Mouse (Mus musculus): ENCODE measurements around the gene Soat2.
"Not testable (repeated sequence)": the region's sequence is repeated elsewhere in the genome, so short reads cannot be mapped to it uniquely, and the experiment has no call there.

Soat2 gene

GRCm38 (mm10) chr15:102147674-102148402, 2.5 kb upstream of the Soat2 start:
- DNase-seq (ENCODE audit: low read depth) = peak; percentile 27

- DNase-seq (ENCODE audit: low read depth) = no peak
These were observed 765 bp upstream of the Soat2 start for GRCm38 (mm10) chr15:102149561-102149960.

- DNase-seq (ENCODE audit: low read depth) = no peak
These were observed 2.3 kb downstream of the Soat2 start for GRCm38 (mm10) chr15:102152646-102153045.

GRCm38 (mm10) chr15:102155006-102155405, 4.7 kb downstream of the Soat2 start:
- not testable (repeated sequence) for DNase-seq (ENCODE audit: low read depth)

- DNase-seq (ENCODE audit: low read depth) = no peak
These were observed 6.5 kb downstream of the Soat2 start for GRCm38 (mm10) chr15:102156836-102157235.

- no peak for DNase-seq (ENCODE audit: low read depth)
These were observed 10.2 kb downstream of the Soat2 start for GRCm38 (mm10) chr15:102160415-102161060.

- DNase-seq (ENCODE audit: low read depth) = no peak
These were observed 13.8 kb downstream of the Soat2 start for GRCm38 (mm10) chr15:102163900-102164693.

GRCm38 (mm10) chr15:102165468-102166100, 15.3 kb downstream of the Soat2 start:
- peak; percentile 70 for DNase-seq (ENCODE audit: low read depth)

GRCm38 (mm10) chr15:102167620-102168021, 17.3 kb downstream of the Soat2 start:
- no peak for DNase-seq (ENCODE audit: low read depth)

GRCm38 (mm10) chr15:102169064-102169463, 18.7 kb downstream of the Soat2 start:
- no peak for DNase-seq (ENCODE audit: low read depth)

GRCm38 (mm10) chr15:102173581-102173980, 23.3 kb downstream of the Soat2 start:
- DNase-seq (ENCODE audit: low read depth) = no peak

- DNase-seq (ENCODE audit: low read depth) = no peak
These were observed 25.5 kb downstream of the Soat2 start for GRCm38 (mm10) chr15:102175736-102176319.

GRCm38 (mm10) chr15:102176571-102177316, 26.4 kb downstream of the Soat2 start:
- DNase-seq (ENCODE audit: low read depth) = no peak

- no peak for DNase-seq (ENCODE audit: low read depth)
These were observed 27.1 kb downstream of the Soat2 start for GRCm38 (mm10) chr15:102177417-102177816.

GRCm38 (mm10) chr15:102178279-102178678, 28.0 kb downstream of the Soat2 start:
- DNase-seq (ENCODE audit: low read depth) = peak; percentile 90

- no peak for DNase-seq (ENCODE audit: low read depth)
These were observed 28.8 kb downstream of the Soat2 start for GRCm38 (mm10) chr15:102179106-102179505.

GRCm38 (mm10) chr15:102179924-102180323, 29.6 kb downstream of the Soat2 start:
- DNase-seq (ENCODE audit: low read depth) = no peak

- no peak for DNase-seq (ENCODE audit: low read depth)
These were observed 32.8 kb downstream of the Soat2 start for GRCm38 (mm10) chr15:102183076-102183475.

GRCm38 (mm10) chr15:102186239-102186638, 35.9 kb downstream of the Soat2 start:
- no peak for DNase-seq (ENCODE audit: low read depth)

- DNase-seq (ENCODE audit: low read depth) = no peak
These were observed 37.8 kb downstream of the Soat2 start for GRCm38 (mm10) chr15:102188096-102188495.

- DNase-seq (ENCODE audit: low read depth) = no peak
These were observed 38.6 kb downstream of the Soat2 start for GRCm38 (mm10) chr15:102188883-102189282.

Data from naive thymus-derived CD4-positive, alpha-beta T cell, adult 2 months (primary cell).